Mouse (Mus musculus): Measurements from ENCODE around the gene Tcf3.

GRCm38 (mm10) chr10:80423562-80423961, 9.9 kb downstream of the Tcf3 start:
- TF ChIP-seq USF1 (IDR thresholded peaks at IDR 0.05; ENCODE audit: low read depth) (no peak), POLR2A (IDR thresholded peaks at IDR 0.05; ENCODE audit: insufficient read length, low read depth) (no peak), MAX (IDR thresholded peaks at IDR 0.05; ENCODE audit: low read depth) (no peak), REST (IDR thresholded peaks at IDR 0.05; ENCODE audit: insufficient read depth, insufficient read length) (no peak), POLR2AphosphoS2 (IDR thresholded peaks at IDR 0.05; ENCODE audit: insufficient read length, low read depth) (no peak), MYOD1 (IDR thresholded peaks at IDR 0.05; ENCODE audit: control insufficient read depth in 1 of 3, insufficient read length in 2 of 3, low read depth in 2 of 3) (no peak), E2F4 (IDR thresholded peaks at IDR 0.05; ENCODE audit: insufficient read depth) (no peak), TCF12 (IDR thresholded peaks at IDR 0.05; ENCODE audit: insufficient read depth, poor library complexity, severe bottlenecking) (no peak), SRF (IDR thresholded peaks at IDR 0.05; ENCODE audit: control insufficient read depth, insufficient read length, low read depth) (no peak), TCF3 (IDR thresholded peaks at IDR 0.05; ENCODE audit: insufficient read length, low read depth) (no peak), MYOG (IDR thresholded peaks at IDR 0.05; ENCODE audit: control insufficient read depth in 1 of 3, insufficient read depth in 1 of 3, insufficient read length in 2 of 3, low read depth in 2 of 3) (no peak), CEBPB (IDR thresholded peaks at IDR 0.05; ENCODE audit: insufficient read depth, poor library complexity, severe bottlenecking) (no peak)
